19 mouse cellular contexts compared by ENCODE assay signal in genomic region chr10:42988627-42989026, GRCm38 (mm10).
DNase-seq lines count a peak whose midpoint lies in the region; TF ChIP-seq lines count a peak whose summit lies in the region.
"Had no signal": no experiment of that assay in that cellular context is flagged by ENCODE, and none has a peak within 500 bp of the region (broad histone marks: within the 10 kb centered on the region; RNA-seq: fewer than 3 reads in every experiment).

No protein-coding gene starts in this region.

- DNase-seq in gastrocnemius, adult 18-20 months (ENCODE audit: low spot score) = peak; percentile 90
- DNase-seq in gastrocnemius, postnatal 4 days (ENCODE audit: low spot score in 2 of 2) = no peak
- peak; percentile 42 for DNase-seq in embryonic facial prominence, embryonic 10.5 days (ENCODE audit: low spot score)
- DNase-seq in gastrocnemius, postnatal 14 days = peak; percentile 56
- DNase-seq in cerebellum, postnatal 4 days (ENCODE audit: low spot score in 2 of 2) = no peak
- no peak for DNase-seq in layer of hippocampus, adult 11-12 months (ENCODE audit: low spot score)
- DNase-seq in frontal cortex, postnatal 14 days (ENCODE audit: low spot score in 2 of 2) = no peak
- DNase-seq: cerebellum, postnatal 14 days; forebrain, postnatal 0 days; kidney, adult 8-10 months; kidney, postnatal 4 days; liver; lung, embryonic 14.5 days; spleen, adult 18-20 months had no signal

- no peak overlapping the region for H3K4me3 ChIP-seq in C2C12 (ENCODE audit: insufficient read depth, poor library complexity, severe bottlenecking)
- H3K4me3 ChIP-seq in embryonic facial prominence, embryonic 10.5 days = no peak overlapping the region
- H3K4me3 ChIP-seq: heart, embryonic 15.5 days; megakaryocyte, embryonic 14.5 days had no signal

- no peaks in the 10 kb centered on the region for H3K27me3 ChIP-seq in C2C12 (ENCODE audit: control insufficient read depth, insufficient read depth, insufficient read length)
- H3K27me3 ChIP-seq in embryonic facial prominence, embryonic 10.5 days (replicated peaks; ENCODE audit: low read depth, poor library complexity, severe bottlenecking) = peaks cover 37% of the 10 kb centered on the region; the same call in 1 of the 2 replicates
- H3K27me3 ChIP-seq: Patski had no signal

- H3ac ChIP-seq in C2C12 (ENCODE audit: control insufficient read depth, insufficient read length, low read depth) = no peak overlapping the region

- no peaks in the 10 kb centered on the region for H3K36me3 ChIP-seq in C2C12 (ENCODE audit: control insufficient read depth, insufficient read depth)
- H3K36me3 ChIP-seq in embryonic facial prominence, embryonic 10.5 days (replicated peaks) = no peaks in the 10 kb centered on the region
- H3K36me3 ChIP-seq: heart, embryonic 15.5 days had no signal

- 0 out of 2 replicates have a peak overlapping the region, but pooled peaks have one; percentile 1 for H3K27ac ChIP-seq in embryonic facial prominence, embryonic 10.5 days (replicated peaks)
- H3K27ac ChIP-seq: heart, embryonic 15.5 days; hindbrain, postnatal 0 days had no signal

- no peaks in the 10 kb centered on the region for H3K79me2 ChIP-seq in C2C12 (ENCODE audit: control insufficient read depth, insufficient read depth)

- 56% methylated on average over 15 of the region's 15 CpGs for WGBS in embryonic facial prominence, embryonic 10.5 days

- H3K4me1 ChIP-seq in embryonic facial prominence, embryonic 10.5 days = peaks cover 46% of the 10 kb centered on the region

- no peaks in the 10 kb centered on the region for H3K79me3 ChIP-seq in C2C12 (ENCODE audit: low read depth)

- no peaks in the 10 kb centered on the region for H3K9me3 ChIP-seq in embryonic facial prominence, embryonic 10.5 days
- H3K9me3 ChIP-seq: heart, embryonic 15.5 days; megakaryocyte, embryonic 14.5 days had no signal

- no peak for TF ChIP-seq CTCF in C2C12 (IDR thresholded peaks at IDR 0.05; ENCODE audit: control insufficient read depth, insufficient read depth, insufficient read length)

- intact Hi-C loops in gastrocnemius, postnatal 14 days (cut with DNase I; ENCODE audit: low total_unique reads) = no loop called here

TF ChIP-seq in C2C12, 6 proteins besides CTCF, POLR2A, EP300 and RAD21:
- peak; percentile 99 for TF ChIP-seq USF1 (IDR thresholded peaks at IDR 0.05; ENCODE audit: low read depth)
- TF ChIP-seq MAX (IDR thresholded peaks at IDR 0.05) = peak; percentile 89
- no peak for TF ChIP-seq MYOD1 (IDR thresholded peaks at IDR 0.05; ENCODE audit: control insufficient read depth, insufficient read length, low read depth)
- TF ChIP-seq FOSL1 (IDR thresholded peaks at IDR 0.05; ENCODE audit: insufficient read depth, low read length, poor library complexity, severe bottlenecking) = no peak
- TF ChIP-seq CEBPB (IDR thresholded peaks at IDR 0.05; ENCODE audit: low read depth) = no peak

Comparison
In these comparisons a context has a peak if more than half of its experiments do, and no peak if none do; other contexts are left out.
1. DNase-seq: peak in gastrocnemius, adult 18-20 months (single experiment), embryonic facial prominence, embryonic 10.5 days (single experiment) and gastrocnemius, postnatal 14 days (single experiment); none in gastrocnemius, postnatal 4 days (0 of 2), cerebellum, postnatal 4 days (0 of 2), layer of hippocampus, adult 11-12 months (single experiment) and frontal cortex, postnatal 14 days (0 of 2).